Mouse (Mus musculus): ENCODE measurements around the gene Gm21987. TPM values are rescaled to one million over a fixed set of nuclear protein-coding genes. Genes with fewer than 3 reads are reported as not detected.

Gene Gm21987
- total RNA-seq, 1 experiment, result not detected

- in situ Hi-C loops (cut with MboI; ENCODE audit: low sequenced_read_pairs in 2 of 2, unreplicated experiment in 2 of 2), result loop anchor here (10.0 to 25.0 kb wide), 3 partner anchors 135 to 712 kb away; no protein-coding TSS in a partner anchor
- Histone ChIP-seq H3K36me3 (ENCODE audit: control insufficient read depth, insufficient read depth, low read length, poor library complexity, severe bottlenecking) (peaks cover 22% of the 10 kb centered on the region), H3K9me3 (ENCODE audit: control insufficient read depth, insufficient read depth, low read depth, low read length) (no peaks in the 10 kb centered on the region), H3K4me1 (ENCODE audit: control insufficient read depth in 2 of 2, insufficient read depth in 2 of 2, low read length in 2 of 2, poor library complexity in 1 of 2) (peaks cover 1 to 8% of the 10 kb centered on the region in 2 experiments; a peak in 2 of 4 replicates), H3K4me3 (ENCODE audit: insufficient read depth in 1 of 2, low read depth in 1 of 2, low read length in 2 of 2, poor library complexity in 1 of 2, severe bottlenecking in 1 of 2) (no peak overlapping the region), H3K27ac (ENCODE audit: insufficient read depth, low read depth, low read length, poor library complexity, severe bottlenecking) (no peak overlapping the region), H3K9ac (ENCODE audit: insufficient read depth, low read depth, low read length, poor library complexity, severe bottlenecking) (no peak overlapping the region)
- DNase-seq (ENCODE audit: low read depth, low spot score), result no peak
- TF ChIP-seq HCFC1 (IDR thresholded peaks at IDR 0.05; ENCODE audit: borderline replicate concordance, insufficient read depth, low read length) (no peak), ZC3H11A (IDR thresholded peaks at IDR 0.05; ENCODE audit: borderline replicate concordance, low read depth, low read length) (no peak), CHD2 (IDR thresholded peaks at IDR 0.05; ENCODE audit: low read depth, low read length) (no peak), ZNF384 (IDR thresholded peaks at IDR 0.05; ENCODE audit: low read depth, low read length) (no peak)
These were observed 3.0 kb downstream of the Gm21987 start for GRCm38 (mm10) chr16:38349881-38350280.

GRCm38 (mm10) chr16:38350361-38350855 lies 3.6 kb downstream of the Gm21987 start:
- in situ Hi-C loops (cut with MboI; ENCODE audit: low sequenced_read_pairs in 2 of 2, unreplicated experiment in 2 of 2), result no loop called here
- no peak overlapping the region for H3K4me3 ChIP-seq (ENCODE audit: insufficient read depth in 1 of 2, low read depth in 1 of 2, low read length in 2 of 2, poor library complexity in 1 of 2, severe bottlenecking in 1 of 2)
- no peaks in the 10 kb centered on the region for H3K9me3 ChIP-seq (ENCODE audit: control insufficient read depth, insufficient read depth, low read depth, low read length)
- no peak overlapping the region for H3K27ac ChIP-seq (ENCODE audit: insufficient read depth, low read depth, low read length, poor library complexity, severe bottlenecking)
- no peak for DNase-seq (ENCODE audit: low read depth, low spot score)
- H3K9ac ChIP-seq (ENCODE audit: insufficient read depth, low read depth, low read length, poor library complexity, severe bottlenecking), result no peak overlapping the region
- peaks cover 1 to 8% of the 10 kb centered on the region in 2 experiments; a peak in 2 of 4 replicates for H3K4me1 ChIP-seq (ENCODE audit: control insufficient read depth in 2 of 2, insufficient read depth in 2 of 2, low read length in 2 of 2, poor library complexity in 1 of 2)
- TF ChIP-seq MAFK (IDR thresholded peaks at IDR 0.05; ENCODE audit: insufficient read depth, low read depth, low read length) (no peak), HCFC1 (IDR thresholded peaks at IDR 0.05; ENCODE audit: borderline replicate concordance, insufficient read depth, low read length) (no peak), ZNF384 (IDR thresholded peaks at IDR 0.05; ENCODE audit: low read depth, low read length) (no peak), ZC3H11A (IDR thresholded peaks at IDR 0.05; ENCODE audit: borderline replicate concordance, low read depth, low read length) (no peak), CHD2 (IDR thresholded peaks at IDR 0.05; ENCODE audit: low read depth, low read length) (no peak)
- H3K36me3 ChIP-seq (ENCODE audit: control insufficient read depth, insufficient read depth, low read length, poor library complexity, severe bottlenecking), result peaks cover 22% of the 10 kb centered on the region

- H3K9ac ChIP-seq (ENCODE audit: insufficient read depth, low read depth, low read length, poor library complexity, severe bottlenecking), result no peak overlapping the region
- no peak for DNase-seq (ENCODE audit: low read depth, low spot score)
- TF ChIP-seq CHD2 (IDR thresholded peaks at IDR 0.05; ENCODE audit: low read depth, low read length) (no peak), MAFK (IDR thresholded peaks at IDR 0.05; ENCODE audit: insufficient read depth, low read depth, low read length) (no peak), ZC3H11A (IDR thresholded peaks at IDR 0.05; ENCODE audit: borderline replicate concordance, low read depth, low read length) (no peak), ZNF384 (IDR thresholded peaks at IDR 0.05; ENCODE audit: low read depth, low read length) (no peak)
- no peak overlapping the region for H3K27ac ChIP-seq (ENCODE audit: insufficient read depth, low read depth, low read length, poor library complexity, severe bottlenecking)
- no peak overlapping the region for H3K4me3 ChIP-seq (ENCODE audit: insufficient read depth in 1 of 2, low read depth in 1 of 2, low read length in 2 of 2, poor library complexity in 1 of 2, severe bottlenecking in 1 of 2)
- peaks cover 22% of the 10 kb centered on the region for H3K36me3 ChIP-seq (ENCODE audit: control insufficient read depth, insufficient read depth, low read length, poor library complexity, severe bottlenecking)
- in situ Hi-C loops (cut with MboI; ENCODE audit: low sequenced_read_pairs in 2 of 2, unreplicated experiment in 2 of 2), result no loop called here
- H3K4me1 ChIP-seq (ENCODE audit: control insufficient read depth in 2 of 2, insufficient read depth in 2 of 2, low read length in 2 of 2, poor library complexity in 1 of 2), result peaks cover 1 to 8% of the 10 kb centered on the region in 2 experiments; a peak in 2 of 4 replicates
- H3K9me3 ChIP-seq (ENCODE audit: control insufficient read depth, insufficient read depth, low read depth, low read length), result no peaks in the 10 kb centered on the region
These were observed 4.1 kb downstream of the Gm21987 start for GRCm38 (mm10) chr16:38350939-38351338.

- Histone ChIP-seq H3K9me3 (ENCODE audit: control insufficient read depth, insufficient read depth, low read depth, low read length) (no peaks in the 10 kb centered on the region), H3K36me3 (ENCODE audit: control insufficient read depth, insufficient read depth, low read length, poor library complexity, severe bottlenecking) (peaks cover 22% of the 10 kb centered on the region), H3K4me3 (ENCODE audit: insufficient read depth in 1 of 2, low read depth in 1 of 2, low read length in 2 of 2, poor library complexity in 1 of 2, severe bottlenecking in 1 of 2) (no peak overlapping the region), H3K27ac (ENCODE audit: insufficient read depth, low read depth, low read length, poor library complexity, severe bottlenecking) (no peak overlapping the region), H3K9ac (ENCODE audit: insufficient read depth, low read depth, low read length, poor library complexity, severe bottlenecking) (no peak overlapping the region), H3K4me1 (ENCODE audit: control insufficient read depth in 2 of 2, insufficient read depth in 2 of 2, low read length in 2 of 2, poor library complexity in 1 of 2) (peaks cover 1 to 5% of the 10 kb centered on the region in 2 experiments; a peak in 1 of 4 replicates)
- TF ChIP-seq CHD2 (IDR thresholded peaks at IDR 0.05; ENCODE audit: low read depth, low read length) (no peak), ZC3H11A (IDR thresholded peaks at IDR 0.05; ENCODE audit: borderline replicate concordance, low read depth, low read length) (no peak), ZNF384 (IDR thresholded peaks at IDR 0.05; ENCODE audit: low read depth, low read length) (no peak), HCFC1 (IDR thresholded peaks at IDR 0.05; ENCODE audit: borderline replicate concordance, insufficient read depth, low read length) (no peak), MAFK (IDR thresholded peaks at IDR 0.05; ENCODE audit: insufficient read depth, low read depth, low read length) (no peak)
- DNase-seq (ENCODE audit: low read depth, low spot score), result no peak
- in situ Hi-C loops (cut with MboI; ENCODE audit: low sequenced_read_pairs in 2 of 2, unreplicated experiment in 2 of 2), result no loop called here
These were observed 5.2 kb downstream of the Gm21987 start for GRCm38 (mm10) chr16:38352031-38352430.

All from ES-E14 (cell line).